Mouse (Mus musculus) kidney, embryonic 16.5 days (tissue): ENCODE data around the gene Mark4. TPM values are rescaled to one million over a fixed set of nuclear protein-coding genes. Genes with fewer than 3 reads are reported as not detected.

Source experiments
- microRNA counts: library from miRNA; unstranded; fragments of <30 nt; microRNA quantifications from one replicate; lab custom pipeline; 2016
- microRNA-seq: library from miRNA; unstranded; fragments of <30 nt; microRNA quantifications from one replicate; pipeline ENCODE4, GENCODE M21; 2016
- polyA plus RNA-seq: library from polyadenylated mRNA; unstranded; fragments of >200 nt; fragmentation: Nextera tagmentation; extraction: Ambion mirVana; gene quantifications from 2 replicates; pipeline ENCODE4 v1.2.1, GENCODE M21; 2015

Gene Mark4
- polyA plus RNA-seq, 1 experiment from 2014 or later, result 6.9 TPM

MicroRNAs encoded within 50 kb of the gene (microRNA counts, 519-probe panel; counts per million panel counts)
- 104 counts per million, percentile 35 among the panel's probes with 10 or more counts for microRNA mmu-miR-343 (lab: Ali Mortazavi, UCI)

Small RNA genes within 50 kb of the gene (microRNA-seq; reads per million reads assigned to microRNA genes)
- gene Mir343, result not detected

Other genes with a start within 250 kb of the Mark4 start
- gene Gpr4, start 246.3 kb downstream of the Mark4 start, polyA plus RNA-seq, result 4.0 and 4.3 TPM in 2 replicates
- gene Opa3, start 230.5 kb downstream of the Mark4 start, polyA plus RNA-seq, result 42.9 and 44.6 TPM in 2 replicates
- gene Vasp, start 187.0 kb downstream of the Mark4 start, polyA plus RNA-seq, result 81.0 and 86.9 TPM in 2 replicates
- gene Ppm1n, start 178.8 kb downstream of the Mark4 start, polyA plus RNA-seq, result 0.22 TPM in 1 of 2 replicates, not detected in the other
- 8.0 and 9.4 TPM in 2 replicates for gene Rtn2, start 176.2 kb downstream of the Mark4 start, polyA plus RNA-seq
- gene Fosb, start 148.8 kb downstream of the Mark4 start, polyA plus RNA-seq, result 0.17 and 0.22 TPM in 2 replicates
- gene Ercc1, start 114.0 kb downstream of the Mark4 start, polyA plus RNA-seq, result 81.8 and 86.1 TPM in 2 replicates
- gene Cd3eap, start 99.3 kb downstream of the Mark4 start, polyA plus RNA-seq, result 25.0 and 27.7 TPM in 2 replicates
- 3.3 and 4.0 TPM in 2 replicates for gene Ppp1r13l, start 99.1 kb downstream of the Mark4 start, polyA plus RNA-seq
- gene Ercc2, start 76.8 kb downstream of the Mark4 start, polyA plus RNA-seq, result 16.7 and 19.0 TPM in 2 replicates
- gene Klc3, start 54.7 kb downstream of the Mark4 start, polyA plus RNA-seq, result 7.0 and 8.5 TPM in 2 replicates
- 18.6 and 28.2 TPM in 2 replicates for gene Ckm, start 54.0 kb downstream of the Mark4 start, polyA plus RNA-seq
- gene Exoc3l2, start 4.5 kb upstream of the Mark4 start, polyA plus RNA-seq, result 2.9 and 3.8 TPM in 2 replicates
- gene Bloc1s3, start 49.5 kb upstream of the Mark4 start, polyA plus RNA-seq, result 1.8 and 2.2 TPM in 2 replicates
- gene Trappc6a, start 49.6 kb upstream of the Mark4 start, polyA plus RNA-seq, result 89.7 and 94.2 TPM in 2 replicates
- gene Nkpd1, start 59.0 kb upstream of the Mark4 start, polyA plus RNA-seq, result 0.11 and 0.14 TPM in 2 replicates
- 21.9 and 23.9 TPM in 2 replicates for gene Ppp1r37, start 104.3 kb upstream of the Mark4 start, polyA plus RNA-seq
- gene Zfp296, start 118.5 kb upstream of the Mark4 start, polyA plus RNA-seq, result 0.46 and 0.71 TPM in 2 replicates
- 169 and 183 TPM in 2 replicates for gene Gemin7, start 118.8 kb upstream of the Mark4 start, polyA plus RNA-seq
- gene Clasrp, start 145.7 kb upstream of the Mark4 start, polyA plus RNA-seq, result 52.6 and 55.8 TPM in 2 replicates
- gene Relb, start 170.6 kb upstream of the Mark4 start, polyA plus RNA-seq, result 10.6 and 10.7 TPM in 2 replicates
- gene Clptm1, start 206.2 kb upstream of the Mark4 start, polyA plus RNA-seq, result 90.9 and 94.6 TPM in 2 replicates
- gene Apoc2, start 219.1 kb upstream of the Mark4 start, polyA plus RNA-seq, result 2.8 and 4.7 TPM in 2 replicates
- 1.1 TPM in 1 of 2 replicates, not detected in the other for gene Gm44805, start 222.6 kb upstream of the Mark4 start, polyA plus RNA-seq
- gene Apoc4, start 222.7 kb upstream of the Mark4 start, polyA plus RNA-seq, result 1.6 and 2.2 TPM in 2 replicates
- 13.4 and 16.1 TPM in 2 replicates for gene Apoc1, start 233.8 kb upstream of the Mark4 start, polyA plus RNA-seq
- 291 and 312 TPM in 2 replicates for gene Apoe, start 240.4 kb upstream of the Mark4 start, polyA plus RNA-seq